Mouse (Mus musculus) heart, embryonic 16.5 days (tissue): ENCODE data around the gene Akt3. TPM values are rescaled to one million over a fixed set of nuclear protein-coding genes. Genes with fewer than 3 reads are reported as not detected.
A peak's percentile ranks its signal among the peaks of the same experiment; 100 is the strongest.

ENCODE experiments used
- ATAC-seq: fragments of 200-750 bp; cut with Nextera tagmentation; replicated peaks from 2 replicates; pipeline ENCODE4 v1.8.0; 2017; ENCODE audit warnings: moderate number of reproducible peaks; ENCODE audit not compliant: insufficient read depth, low FRiP score; ENCODE audit errors: extremely low read depth
- H3K27ac ChIP-seq: fragments of 300-500 bp; sonication (generic); 2 replicates; pipeline ENCODE4 v1.5.1; 2014; ENCODE audit warnings: mild to moderate bottlenecking, low read length, control low read depth, moderate library complexity
- H3K27me3 ChIP-seq: fragments of 300-500 bp; sonication (generic); 2 replicates; pipeline ENCODE4 v1.6.1; 2014; ENCODE audit warnings: low read length, mixed read lengths; ENCODE audit not compliant: control insufficient read depth, insufficient read depth
- H3K36me3 ChIP-seq: fragments of 300-500 bp; sonication (generic); 2 replicates; pipeline ENCODE4 v1.6.1; 2014; ENCODE audit not compliant: control insufficient read depth, insufficient read depth
- H3K4me1 ChIP-seq: fragments of 300-500 bp; sonication (generic); 2 replicates; pipeline ENCODE4 v1.6.1; 2014; ENCODE audit warnings: low read length, mixed read lengths; ENCODE audit not compliant: control insufficient read depth, insufficient read depth
- H3K4me2 ChIP-seq: fragments of 300-500 bp; sonication (generic); 2 replicates; pipeline ENCODE4 v1.6.1; 2014; ENCODE audit warnings: low read depth, mild to moderate bottlenecking, control low read depth, low read length
- H3K4me3 ChIP-seq: fragments of 300-500 bp; sonication (generic); 2 replicates; pipeline ENCODE4 v1.5.1; 2014; ENCODE audit warnings: mild to moderate bottlenecking, control low read depth, low read length
- H3K9ac ChIP-seq: fragments of 300-500 bp; sonication (generic); 2 replicates; pipeline ENCODE4 v1.6.1; 2014; ENCODE audit warnings: low read length, control low read depth
- H3K9me3 ChIP-seq: fragments of 300-500 bp; sonication (generic); replicated peaks from 2 replicates; pipeline ENCODE4 v1.6.1; 2016; ENCODE audit warnings: low read length; ENCODE audit not compliant: control insufficient read depth
- WGBS: fragments of 180-500 bp; shearing (Covaris S2); extraction: QIAGEN DNeasy Blood & Tissue Kit; methylation state at CpG from one replicate; pipeline ENCODE4 v1.1.7; 2014; 5-methylcytosine and 5-hydroxymethylcytosine counted together
- polyA plus RNA-seq: library from polyadenylated mRNA; unstranded; fragments of >200 nt; fragmentation: Nextera tagmentation; extraction: Ambion mirVana; gene quantifications from 2 replicates; pipeline ENCODE4 v1.2.1, GENCODE M21; 2015

Gene Akt3
- polyA plus RNA-seq, 1 experiment from 2014 or later: 3.6 TPM

GRCm38 (mm10) chr1:177259038-177259600, 1.1 kb upstream of the Akt3 start:
- no peaks in the 10 kb centered on the region for H3K36me3 ChIP-seq
- 24% methylated on average over 16 of the region's 16 CpGs for WGBS

GRCm38 (mm10) chr1:177258343-177259037, 487 bp upstream of the Akt3 start:
- Histone ChIP-seq H3K4me3 (peak overlapping the region; percentile 95), H3K27me3 (no peaks in the 10 kb centered on the region), H3K9me3 (no peaks in the 10 kb centered on the region), H3K4me1 (peaks cover 6% of the 10 kb centered on the region; the same call in 1 of the 2 replicates), H3K36me3 (no peaks in the 10 kb centered on the region), H3K27ac (peak overlapping the region; percentile 85), H3K4me2 (peak overlapping the region; percentile 95), H3K9ac (peak overlapping the region; percentile 92)
- under 1% methylated on average over 40 of the region's 86 CpGs for WGBS
- peak; percentile 86 for ATAC-seq

More at GRCm38 (mm10) chr1:177259038-177259600, 1.1 kb upstream of the Akt3 start:
- H3K27me3 ChIP-seq: no peaks in the 10 kb centered on the region
- peak overlapping the region; percentile 95 for H3K4me2 ChIP-seq
- no peaks in the 10 kb centered on the region for H3K9me3 ChIP-seq
- peak overlapping the region; percentile 85 for H3K27ac ChIP-seq
- H3K4me3 ChIP-seq: peak overlapping the region; percentile 95
- peak overlapping the region; percentile 92 for H3K9ac ChIP-seq
- peaks cover 6% of the 10 kb centered on the region; the same call in 1 of the 2 replicates for H3K4me1 ChIP-seq
- ATAC-seq: peak; percentile 7; the same call in 1 of the 2 replicates

- WGBS: under 1% methylated on average over 71 of the region's 86 CpGs
- peak overlapping the region; percentile 95 for H3K4me3 ChIP-seq
- peak; percentile 39 for ATAC-seq
Observed at GRCm38 (mm10) chr1:177257178-177258033, 597 bp downstream of the Akt3 start.

GRCm38 (mm10) chr1:177248638-177249037, 9.4 kb downstream of the Akt3 start:
- Histone ChIP-seq H3K9me3 (no peaks in the 10 kb centered on the region), H3K4me1 (no peaks in the 10 kb centered on the region), H3K27ac (no peak overlapping the region), H3K4me3 (no peak overlapping the region), H3K4me2 (no peak overlapping the region), H3K9ac (no peak overlapping the region), H3K27me3 (no peaks in the 10 kb centered on the region), H3K36me3 (no peaks in the 10 kb centered on the region)
- ATAC-seq: no peak
- WGBS: 50% methylated on average over 4 of the region's 4 CpGs

More at GRCm38 (mm10) chr1:177257178-177258033, 597 bp downstream of the Akt3 start:
- peak overlapping the region; percentile 85 for H3K27ac ChIP-seq
- peaks cover 6% of the 10 kb centered on the region; the same call in 1 of the 2 replicates for H3K4me1 ChIP-seq
- peak overlapping the region; percentile 95 for H3K4me2 ChIP-seq
- H3K9me3 ChIP-seq: no peaks in the 10 kb centered on the region
- H3K27me3 ChIP-seq: no peaks in the 10 kb centered on the region
- peak overlapping the region; percentile 92 for H3K9ac ChIP-seq
- H3K36me3 ChIP-seq: no peaks in the 10 kb centered on the region

- H3K27me3 ChIP-seq: no peaks in the 10 kb centered on the region
- no peak overlapping the region for H3K4me3 ChIP-seq
- no peak overlapping the region for H3K27ac ChIP-seq
- no peak overlapping the region for H3K4me2 ChIP-seq
- WGBS: 43% methylated on average over 2 of the region's 2 CpGs
- no peaks in the 10 kb centered on the region for H3K36me3 ChIP-seq
- H3K9ac ChIP-seq: no peak overlapping the region
- H3K9me3 ChIP-seq: no peaks in the 10 kb centered on the region
- no peaks in the 10 kb centered on the region for H3K4me1 ChIP-seq
- ATAC-seq: peak; percentile 73
Observed at GRCm38 (mm10) chr1:177238368-177238767, 19.6 kb downstream of the Akt3 start.

GRCm38 (mm10) chr1:177236695-177237094, 21.3 kb downstream of the Akt3 start:
- WGBS: 55% methylated on average over 2 of the region's 2 CpGs
- H3K27me3 ChIP-seq: no peaks in the 10 kb centered on the region
- no peaks in the 10 kb centered on the region for H3K36me3 ChIP-seq
- no peak overlapping the region for H3K9ac ChIP-seq
- no peak overlapping the region for H3K4me3 ChIP-seq
- H3K27ac ChIP-seq: no peak overlapping the region
- no peak for ATAC-seq
- H3K9me3 ChIP-seq: no peaks in the 10 kb centered on the region
- H3K4me1 ChIP-seq: no peaks in the 10 kb centered on the region
- H3K4me2 ChIP-seq: no peak overlapping the region

GRCm38 (mm10) chr1:177236249-177236648, 21.8 kb downstream of the Akt3 start:
- no peak overlapping the region for H3K9ac ChIP-seq

GRCm38 (mm10) chr1:177234462-177234861, 23.5 kb downstream of the Akt3 start:
- Histone ChIP-seq H3K9me3 (no peaks in the 10 kb centered on the region), H3K27me3 (no peaks in the 10 kb centered on the region), H3K27ac (no peak overlapping the region), H3K9ac (no peak overlapping the region), H3K4me1 (no peaks in the 10 kb centered on the region), H3K4me2 (no peak overlapping the region), H3K36me3 (no peaks in the 10 kb centered on the region), H3K4me3 (no peak overlapping the region)
- WGBS: 89% methylated on average over 5 of the region's 5 CpGs
- no peak for ATAC-seq

More at GRCm38 (mm10) chr1:177236249-177236648, 21.8 kb downstream of the Akt3 start:
- H3K27me3 ChIP-seq: no peaks in the 10 kb centered on the region
- H3K4me3 ChIP-seq: no peak overlapping the region
- H3K4me1 ChIP-seq: no peaks in the 10 kb centered on the region
- no peaks in the 10 kb centered on the region for H3K36me3 ChIP-seq
- H3K27ac ChIP-seq: no peak overlapping the region
- ATAC-seq: no peak
- H3K9me3 ChIP-seq: no peaks in the 10 kb centered on the region
- H3K4me2 ChIP-seq: no peak overlapping the region
